Mouse (Mus musculus) lung, embryonic 16.5 days (tissue): ENCODE measurements at regions not wholly inside any gene's neighbourhood (a gene's known extent, or its start where the extent isn't known, plus 50 kb on each side); places are given as distances from the start of the nearest gene placed in this dataset.

Experiments
- ATAC-seq: fragments of 200-750 bp; cut with Nextera tagmentation; 2 replicates; pipeline ENCODE4 v1.8.0; 2017; ENCODE audit warnings: low read depth, mild to moderate bottlenecking, moderate library complexity
- H3K27ac ChIP-seq: fragments of 300-500 bp; sonication (generic); 2 replicates; pipeline ENCODE4 v1.5.1; 2014; ENCODE audit warnings: mild to moderate bottlenecking, control low read depth, low read length
- H3K27me3 ChIP-seq: fragments of 300-500 bp; sonication (generic); 2 replicates; pipeline ENCODE4 v1.6.1; 2014; ENCODE audit warnings: low read depth, low read length, mixed read lengths; ENCODE audit not compliant: control insufficient read depth, insufficient read depth
- H3K36me3 ChIP-seq: fragments of 300-500 bp; sonication (generic); 2 replicates; pipeline ENCODE4 v1.6.1; 2014; ENCODE audit warnings: low read length; ENCODE audit not compliant: control insufficient read depth, insufficient read depth
- H3K4me1 ChIP-seq: fragments of 300-500 bp; sonication (generic); replicated peaks from 2 replicates; pipeline ENCODE4 v1.6.1; 2014; ENCODE audit warnings: low read length, mixed read lengths; ENCODE audit not compliant: control insufficient read depth, insufficient read depth
- H3K4me2 ChIP-seq: fragments of 300-500 bp; sonication (generic); 2 replicates; pipeline ENCODE4 v1.6.1; 2014; ENCODE audit warnings: low read depth, low read length, control low read depth
- H3K4me3 ChIP-seq: fragments of 300-500 bp; sonication (generic); 2 replicates; pipeline ENCODE4 v1.5.1; 2014; ENCODE audit warnings: mild to moderate bottlenecking, low read length, control low read depth
- H3K9ac ChIP-seq: fragments of 300-500 bp; sonication (generic); 2 replicates; pipeline ENCODE4 v1.6.1; 2014; ENCODE audit warnings: low read length, control low read depth
- H3K9me3 ChIP-seq: fragments of 300-500 bp; sonication (generic); 2 replicates; pipeline ENCODE4 v1.6.1; 2016; ENCODE audit warnings: low read length; ENCODE audit not compliant: control insufficient read depth
- WGBS: fragments of 180-500 bp; shearing (Covaris S2); extraction: QIAGEN DNeasy Blood & Tissue Kit; methylation state at CpG from one replicate; pipeline ENCODE4 v1.1.7; 2014; 5-methylcytosine and 5-hydroxymethylcytosine counted together

DNA sequence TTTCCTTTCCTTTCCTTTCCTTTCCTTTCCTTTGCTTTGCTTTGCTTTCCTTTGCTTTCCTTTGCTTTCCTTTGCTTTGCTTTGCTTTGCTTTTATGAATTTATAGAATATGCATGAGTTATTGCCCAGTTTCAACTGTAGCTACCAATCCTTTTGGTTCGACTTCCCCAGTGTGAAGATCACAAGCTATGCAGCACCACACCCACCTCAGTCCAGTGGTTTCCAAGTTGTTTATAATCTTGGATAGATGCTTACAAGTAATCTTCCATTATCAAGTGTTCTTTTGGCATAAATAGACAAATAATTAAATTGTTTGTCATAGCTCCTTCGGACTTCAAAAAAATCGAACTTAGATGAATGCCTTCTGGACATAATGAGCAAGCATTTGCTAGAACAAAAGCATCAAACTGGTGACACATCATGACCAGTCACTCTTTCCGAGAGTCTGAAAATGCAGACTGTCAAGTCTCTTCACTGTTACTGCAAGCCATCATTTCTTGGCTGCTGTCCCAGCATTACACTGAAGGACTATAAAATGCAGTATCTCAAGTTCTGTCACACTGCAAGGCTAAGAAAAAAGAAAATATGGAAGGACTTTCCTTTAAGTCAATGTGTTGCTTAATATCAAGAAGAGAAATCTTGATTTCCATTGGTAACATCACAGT, 1169.1 kb downstream of the Zfp704 start:
- WGBS = 40% methylated on average over 4 of the region's 4 CpGs
- H3K27ac ChIP-seq = no peak overlapping the region
- no peaks in the 10 kb centered on the region for H3K4me1 ChIP-seq
- peak; percentile 62 for ATAC-seq
- no peak overlapping the region for H3K9ac ChIP-seq
- H3K27me3 ChIP-seq = no peaks in the 10 kb centered on the region
- H3K9me3 ChIP-seq = no peaks in the 10 kb centered on the region
- no peak overlapping the region for H3K4me3 ChIP-seq
- no peaks in the 10 kb centered on the region for H3K36me3 ChIP-seq
- no peak overlapping the region for H3K4me2 ChIP-seq
